Mouse (Mus musculus) heart, postnatal 36 days (tissue): Measurements from ENCODE around the gene Tgfb3. TPM values are rescaled to one million over a fixed set of nuclear protein-coding genes. Genes with fewer than 3 reads are reported as not detected.

Experiments
- DNase-seq, 2 experiments: peaks; one replicate each; pipeline ENCODE4 v3.0.0; 2021 to 2022
- intact Hi-C: fragments of 180-260 bp; cut with DNase I; formaldehyde crosslinking; loops from one replicate; pipeline ENCODE4 v1.15.1; 2025
- total RNA-seq, 2 experiments: library from RNA; stranded (reverse); gene quantifications; 2 replicates each; pipeline ENCODE4 v1.2.3; 2021

Gene Tgfb3
- total RNA-seq, 2 experiments from 2014 or later, result 14.4 to 15.2 TPM

- intact Hi-C loops, result no loop called here
- peak; percentile 84 to 87 for DNase-seq
Measured at GRCm38 (mm10) chr12:86082481-86083012, 3.7 kb upstream of the Tgfb3 start, which contains the start of gene Ift43. Ift43 (plus strand) TSS chr12:86082541.

- intact Hi-C loops, result loop anchor here (1.0 to 5.0 kb wide), 6 partner anchors 55 to 332 kb away; partner anchors contain the start of gene Flvcr2
- peak; percentile 94 to 95 for DNase-seq
Measured at GRCm38 (mm10) chr12:86079202-86079667, 394 bp upstream of the Tgfb3 start.

DNA sequence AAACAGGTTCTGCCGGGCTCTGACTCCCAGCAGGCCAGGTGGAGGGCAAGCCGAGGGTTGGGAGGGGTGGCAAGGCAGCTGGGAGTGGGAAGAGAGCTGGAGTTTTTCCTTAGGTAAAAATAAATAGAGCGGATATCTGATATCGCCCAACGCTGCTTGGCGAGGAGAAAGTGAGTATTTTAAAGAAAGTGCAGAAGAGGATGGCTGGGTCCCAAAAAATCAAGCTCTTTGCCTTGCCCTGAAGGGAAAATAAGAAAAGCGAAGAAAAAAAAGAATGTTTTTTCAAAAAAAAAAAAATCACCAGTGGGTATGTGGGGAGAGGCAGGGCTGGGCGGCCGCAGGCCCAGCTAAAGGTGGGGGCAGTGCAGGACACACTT is 677 bp downstream of the Tgfb3 start:
- DNase-seq, result no peak
- intact Hi-C loops, result loop anchor here (2.0 to 5.0 kb wide), 4 partner anchors 123 to 331 kb away; partner anchors contain the start of gene Flvcr2

DNA sequence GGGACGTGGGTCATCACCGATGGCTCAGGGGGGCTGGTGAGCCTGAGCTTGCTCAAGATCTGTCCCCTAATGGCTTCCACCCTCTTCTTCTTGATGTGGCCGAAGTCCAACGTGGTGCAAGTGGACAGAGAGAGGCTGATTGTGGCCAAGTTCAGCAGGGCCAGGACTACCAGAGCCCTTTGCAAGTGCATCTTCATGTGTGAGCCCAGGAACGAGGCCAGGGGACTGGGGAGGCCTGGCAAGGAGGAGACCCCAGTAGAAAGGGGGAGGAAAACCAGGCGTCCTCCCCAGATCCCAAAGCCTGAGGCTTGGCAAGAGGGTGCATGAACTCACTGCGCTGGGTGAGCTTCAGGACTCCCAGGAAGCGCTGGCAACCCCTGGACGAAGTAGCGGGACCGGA is 1.1 kb downstream of the Tgfb3 start:
- DNase-seq, result peak in 1 of 2 experiments; percentile 45
- intact Hi-C loops, result loop anchor here (2.0 to 5.0 kb wide), 4 partner anchors 123 to 330 kb away; partner anchors contain the start of gene Flvcr2

GRCm38 (mm10) chr12:86077322-86077721 is 1.5 kb downstream of the Tgfb3 start:
- intact Hi-C loops, result loop anchor here (5.0 kb wide), 1 partner anchor 330 kb away; the partner anchor contains the start of gene Flvcr2
- no peak for DNase-seq

GRCm38 (mm10) chr12:86076321-86076901 is 2.4 kb downstream of the Tgfb3 start:
- intact Hi-C loops, result loop anchor here (5.0 kb wide), 1 partner anchor 329 kb away; the partner anchor contains the start of gene Flvcr2
- peak in 1 of 2 experiments; percentile 39 for DNase-seq

GRCm38 (mm10) chr12:86075358-86075757 is 3.5 kb downstream of the Tgfb3 start:
- intact Hi-C loops, result loop anchor here (5.0 kb wide), 1 partner anchor 328 kb away; the partner anchor contains the start of gene Flvcr2
- DNase-seq, result no peak

DNA sequence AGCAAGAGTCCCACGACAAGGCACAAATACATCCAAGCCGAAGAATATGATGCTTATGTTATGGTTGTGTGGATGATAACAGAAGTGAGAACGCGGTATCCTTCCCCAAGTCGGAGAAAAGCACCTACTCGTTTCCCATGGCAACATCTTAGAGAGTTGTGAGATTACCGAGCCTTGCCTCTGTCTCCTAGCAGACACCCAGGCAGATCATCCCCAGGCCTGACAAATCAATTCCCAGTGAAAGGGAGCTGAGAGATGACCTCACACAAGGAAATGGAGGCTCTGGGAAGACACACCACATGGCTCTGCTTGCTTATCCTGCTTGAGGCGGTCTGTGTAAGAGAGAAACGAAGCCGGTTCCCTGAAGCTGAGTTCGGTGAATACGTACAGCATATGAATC is 4.2 kb downstream of the Tgfb3 start:
- intact Hi-C loops, result loop anchor here (5.0 kb wide), 1 partner anchor 327 kb away; the partner anchor contains the start of gene Flvcr2
- DNase-seq, result no peak

- no peak for DNase-seq
- intact Hi-C loops, result no loop called here
Measured at GRCm38 (mm10) chr12:86071432-86071831, 7.4 kb downstream of the Tgfb3 start.

DNA sequence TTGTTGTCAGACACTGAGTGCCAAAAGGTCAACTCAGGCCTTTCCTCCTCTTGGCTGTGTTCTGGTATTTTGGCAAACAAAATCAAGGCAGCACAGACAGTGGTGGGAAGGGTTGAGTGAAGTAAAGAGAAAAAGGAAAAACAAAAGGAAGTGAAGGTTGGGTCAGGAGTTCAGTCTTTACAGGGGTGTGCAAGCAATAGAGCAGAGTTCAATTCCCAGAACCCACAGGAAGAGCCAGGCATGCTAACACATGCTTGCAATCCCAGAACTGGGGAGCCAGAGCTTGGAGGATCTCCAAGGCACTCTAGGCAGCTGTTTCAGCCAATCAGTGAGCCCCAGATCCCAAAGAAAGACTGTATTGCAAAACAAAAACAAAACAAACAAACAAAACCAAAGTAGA is 14.0 kb downstream of the Tgfb3 start:
- no peak for DNase-seq
- intact Hi-C loops, result no loop called here

- no peak for DNase-seq
- intact Hi-C loops, result no loop called here
Measured at GRCm38 (mm10) chr12:86059341-86059740, 19.5 kb downstream of the Tgfb3 start.

DNA sequence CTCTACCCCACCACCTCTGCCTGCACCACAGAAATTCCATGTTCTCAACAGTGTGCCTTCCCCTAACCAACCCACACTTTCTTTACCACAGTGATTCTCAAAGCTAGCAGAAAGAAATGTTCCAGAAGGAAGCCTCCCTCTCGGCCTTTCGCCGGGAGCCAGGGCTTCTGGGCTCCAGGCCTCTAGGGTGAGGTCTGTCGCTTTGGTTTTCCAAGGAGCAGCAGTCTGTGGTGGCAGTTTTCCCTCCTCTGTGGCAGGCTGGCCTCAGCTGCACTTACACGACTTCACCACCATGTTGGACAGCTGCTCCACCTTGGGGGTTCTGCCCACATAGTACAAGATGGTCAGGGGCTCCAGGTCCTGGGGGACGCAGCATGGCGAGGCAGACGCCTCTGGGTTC is 21.3 kb downstream of the Tgfb3 start:
- intact Hi-C loops, result no loop called here
- DNase-seq, result no peak

DNA sequence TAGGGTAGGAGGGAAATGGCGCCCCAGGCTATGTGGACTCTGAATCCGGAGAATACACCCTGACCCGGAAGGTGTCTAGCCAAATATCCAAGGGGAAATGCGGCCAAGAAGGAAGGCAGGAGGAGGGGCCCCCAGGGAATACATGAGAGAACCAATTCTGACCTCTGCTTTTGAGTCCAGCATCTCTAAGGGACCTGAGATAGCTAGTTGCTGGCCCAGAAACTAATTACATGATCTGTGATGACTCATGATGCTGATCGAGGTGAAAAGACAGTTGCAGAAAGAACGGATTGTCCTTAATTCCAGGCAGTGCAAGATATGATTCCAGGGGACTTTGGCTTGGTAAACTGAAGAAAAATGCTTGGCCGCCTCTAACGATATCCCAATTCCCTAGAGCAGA is 21.9 kb downstream of the Tgfb3 start:
- no peak for DNase-seq

GRCm38 (mm10) chr12:86055306-86055705 is 23.5 kb downstream of the Tgfb3 start:
- intact Hi-C loops, result no loop called here
- DNase-seq, result no peak

More for the DNA sequence above, 21.9 kb downstream of the Tgfb3 start:
- intact Hi-C loops, result no loop called here

- no peak for DNase-seq
- intact Hi-C loops, result no loop called here
Measured at GRCm38 (mm10) chr12:86051477-86051876, 27.4 kb downstream of the Tgfb3 start.

DNA sequence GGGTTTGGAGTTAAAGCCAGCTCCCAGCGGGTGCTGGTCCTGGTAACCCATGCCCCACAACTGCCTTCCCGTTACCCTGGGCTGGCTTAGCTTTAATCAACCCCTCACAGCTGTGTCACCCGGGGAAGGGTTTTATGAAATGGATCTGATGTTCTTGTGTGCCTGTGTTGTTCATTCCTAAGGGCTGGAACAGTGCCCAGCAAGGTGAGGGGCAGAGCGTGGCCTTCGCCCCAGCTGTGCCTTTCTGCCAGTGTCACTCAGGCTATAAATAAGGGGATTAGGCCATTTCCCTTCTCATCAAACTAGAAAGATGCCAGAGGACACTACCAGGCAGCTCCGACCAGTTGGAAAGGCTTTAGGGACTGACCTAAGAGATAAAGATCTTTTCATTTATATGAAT is 29.0 kb downstream of the Tgfb3 start:
- intact Hi-C loops, result no loop called here
- no peak for DNase-seq

- no peak for DNase-seq
- intact Hi-C loops, result no loop called here
Measured at GRCm38 (mm10) chr12:86047376-86047775, 31.5 kb downstream of the Tgfb3 start.

DNA sequence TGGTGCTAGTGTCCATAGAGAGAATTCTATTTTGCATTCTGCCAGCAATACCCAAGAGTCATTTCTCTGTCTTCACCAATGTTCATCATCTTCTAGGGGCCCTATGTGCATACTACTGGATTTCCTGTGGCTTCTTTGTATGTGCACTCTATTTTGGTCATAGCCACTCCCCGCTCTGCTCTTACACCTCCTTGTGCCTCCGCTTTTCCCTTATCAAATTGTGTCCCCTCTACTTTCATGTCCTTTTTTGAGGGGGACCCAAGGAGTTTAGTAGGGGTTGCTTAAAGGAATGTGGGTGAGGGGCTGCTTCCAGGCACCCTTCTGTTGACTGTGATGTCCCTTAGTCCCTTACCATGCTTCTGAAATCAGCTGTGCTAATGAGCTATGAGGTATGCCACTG is 32.1 kb downstream of the Tgfb3 start:
- intact Hi-C loops, result no loop called here

GRCm38 (mm10) chr12:86046141-86046540 is 32.7 kb downstream of the Tgfb3 start:
- DNase-seq, result no peak
- intact Hi-C loops, result no loop called here

More for the DNA sequence above, 32.1 kb downstream of the Tgfb3 start:
- DNase-seq, result no peak

DNA sequence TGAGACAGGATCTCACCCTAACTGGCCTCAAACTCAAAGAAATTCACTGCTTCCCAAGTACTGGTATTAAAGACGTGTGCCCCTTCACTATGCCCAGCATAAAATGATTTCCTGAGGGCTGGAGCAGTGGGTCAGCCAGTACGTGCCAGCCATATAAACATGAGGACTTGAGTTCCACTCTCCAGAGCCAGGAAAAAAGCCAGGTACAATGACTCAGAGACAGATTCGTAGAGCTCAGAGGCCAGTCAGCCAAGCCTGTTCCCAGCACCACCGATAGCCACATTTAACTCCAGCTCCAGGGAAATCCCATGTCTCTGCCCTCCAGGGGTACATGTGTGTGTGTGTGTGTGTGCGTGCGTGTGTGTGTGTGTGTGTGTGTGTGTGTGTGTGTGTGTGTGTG is 39.1 kb downstream of the Tgfb3 start:
- no peak for DNase-seq
- intact Hi-C loops, result no loop called here

GRCm38 (mm10) chr12:86039078-86039477 is 39.8 kb downstream of the Tgfb3 start:
- no peak for DNase-seq

More at GRCm38 (mm10) chr12:86039078-86039477, 39.8 kb downstream of the Tgfb3 start:
- intact Hi-C loops, result no loop called here
